Mouse (Mus musculus) embryo, embryonic 10.5 days (tissue): ENCODE data around the gene Zfp949.

Experiments
- DNase-seq: peaks from one replicate; pipeline ENCODE4 v3.0.0-alpha.2; 2015; ENCODE audit warnings: low spot score

Zfp949 gene

DNA sequence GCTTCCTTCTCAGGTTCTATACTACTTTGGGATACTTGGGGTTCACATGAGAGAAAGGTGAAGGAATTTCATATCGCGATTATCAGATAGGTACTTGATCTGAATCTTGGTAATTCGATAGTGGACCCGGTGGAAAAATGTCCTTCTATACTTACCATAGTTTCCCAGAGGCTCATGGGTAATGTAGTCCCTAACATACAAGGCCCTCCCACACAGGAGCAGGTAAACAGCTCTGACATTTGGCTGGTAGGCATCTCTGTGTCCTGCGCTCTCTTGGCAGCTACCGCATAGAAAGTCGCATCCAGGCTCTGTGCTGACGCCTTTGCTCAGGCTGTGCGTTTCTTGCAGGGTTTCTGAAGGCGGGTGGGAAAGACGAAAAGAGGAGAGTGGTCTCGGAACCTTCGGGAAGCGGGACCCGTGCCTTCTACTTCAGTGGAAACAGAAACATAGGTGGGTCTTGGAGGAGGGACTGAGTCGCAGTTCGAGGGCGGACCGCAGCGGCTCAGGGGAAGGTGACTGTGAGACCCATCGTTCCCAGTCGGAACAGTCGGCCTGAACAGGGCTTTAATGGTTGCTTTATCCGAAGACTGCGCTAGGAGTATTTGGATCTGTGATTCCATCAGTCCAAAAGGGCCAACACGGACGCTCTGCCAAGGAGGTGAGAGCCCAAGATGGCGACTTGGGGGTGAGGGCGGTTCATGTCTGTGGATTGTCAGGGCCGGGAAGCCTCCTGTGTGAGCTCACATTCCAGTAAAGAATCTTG, at the start of gene Zfp949:
Zfp949 (plus strand) TSS at position 170 of the 763 bp plus-strand sequence.
- peak; percentile 95 for DNase-seq

DNA sequence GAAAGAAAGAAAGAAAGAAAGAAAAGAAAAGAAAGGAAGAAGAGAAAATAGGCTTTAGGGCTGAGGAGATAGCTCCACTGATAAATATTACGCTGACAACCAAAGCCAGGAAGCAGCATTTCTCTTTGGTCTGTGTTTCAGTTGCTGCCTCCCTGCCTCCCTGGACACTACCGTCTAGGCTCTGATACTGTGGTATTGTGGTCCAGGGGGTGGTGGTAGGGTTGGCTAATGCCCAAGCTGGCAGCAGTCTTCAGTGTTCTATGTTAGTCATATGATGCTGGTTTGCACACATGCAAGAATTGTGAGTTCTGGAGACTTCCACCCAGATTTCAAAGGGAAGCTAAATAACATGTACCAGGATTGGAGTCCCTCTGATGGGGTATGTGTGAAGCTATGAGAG, 47.7 kb upstream of the Zfp949 start:
- no peak for DNase-seq

DNA sequence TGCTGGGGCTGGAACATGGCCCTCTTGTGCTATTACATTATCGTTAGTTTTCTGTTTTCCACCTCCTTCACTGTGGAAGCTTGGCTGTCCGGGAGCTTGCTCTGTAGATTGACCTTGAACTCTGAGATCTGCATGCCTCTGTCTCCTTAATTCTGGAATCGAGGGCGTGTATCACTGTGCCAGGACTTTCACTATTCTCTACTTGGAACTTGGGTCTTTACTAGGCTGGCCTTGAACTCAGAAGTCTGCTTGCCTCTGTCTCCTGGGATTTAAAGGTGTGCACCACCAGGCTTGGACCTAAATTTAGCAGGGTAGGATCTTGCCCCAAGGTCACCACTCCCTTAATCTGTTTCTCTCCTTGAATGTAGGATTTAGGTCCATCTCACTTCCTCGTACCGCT, 46.0 kb upstream of the Zfp949 start:
- no peak for DNase-seq

DNA sequence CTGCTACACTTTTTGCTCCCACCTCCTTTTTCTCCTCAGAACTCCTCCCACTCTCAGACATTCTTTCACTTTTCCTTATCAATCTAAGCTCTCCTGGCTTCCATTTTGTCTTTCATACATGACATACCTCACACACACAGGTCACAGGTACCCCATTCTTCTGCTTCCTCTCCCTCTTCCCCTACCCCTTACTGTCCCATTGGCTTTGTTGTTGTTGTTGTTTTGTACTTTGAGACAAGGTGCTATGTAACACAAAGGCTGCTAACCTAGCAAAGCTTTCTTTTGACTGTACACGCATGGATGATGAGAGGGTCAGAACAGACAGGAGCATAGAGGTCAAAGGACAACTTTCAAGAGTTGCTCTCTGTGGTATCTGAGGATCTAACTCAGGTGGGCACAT, 32.3 kb upstream of the Zfp949 start:
- no peak for DNase-seq

DNA sequence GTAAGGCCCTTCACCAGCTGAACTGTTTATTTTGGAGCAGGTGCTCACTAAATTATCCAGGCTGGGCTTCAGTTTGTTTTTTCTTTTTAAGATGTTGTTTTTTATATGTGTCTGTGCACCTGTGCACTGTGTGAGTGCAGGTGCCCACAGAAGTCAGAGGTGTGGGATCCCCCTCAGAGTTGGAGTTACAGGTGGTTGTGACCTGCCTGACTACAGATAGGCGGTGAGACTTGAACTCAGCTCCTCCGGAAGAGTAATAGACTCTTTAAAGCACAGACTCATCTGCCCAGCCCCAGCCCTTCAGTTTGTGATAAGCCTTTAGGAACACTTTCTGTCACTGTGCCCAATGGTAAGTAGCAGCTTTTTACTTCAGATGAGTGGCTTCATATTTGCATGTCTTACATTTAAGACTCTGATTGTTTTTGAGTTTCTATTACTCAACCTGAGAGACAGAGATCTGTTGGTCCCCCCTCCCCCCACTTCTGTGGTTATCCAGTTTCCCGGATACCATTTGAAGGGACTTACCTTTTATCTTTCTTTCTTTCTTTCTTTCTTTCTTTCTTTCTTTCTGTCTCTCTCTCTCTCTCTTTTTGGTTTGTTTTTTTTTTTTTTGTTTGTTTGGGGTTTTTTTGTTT, 31.3 kb upstream of the Zfp949 start:
- no peak for DNase-seq

DNA sequence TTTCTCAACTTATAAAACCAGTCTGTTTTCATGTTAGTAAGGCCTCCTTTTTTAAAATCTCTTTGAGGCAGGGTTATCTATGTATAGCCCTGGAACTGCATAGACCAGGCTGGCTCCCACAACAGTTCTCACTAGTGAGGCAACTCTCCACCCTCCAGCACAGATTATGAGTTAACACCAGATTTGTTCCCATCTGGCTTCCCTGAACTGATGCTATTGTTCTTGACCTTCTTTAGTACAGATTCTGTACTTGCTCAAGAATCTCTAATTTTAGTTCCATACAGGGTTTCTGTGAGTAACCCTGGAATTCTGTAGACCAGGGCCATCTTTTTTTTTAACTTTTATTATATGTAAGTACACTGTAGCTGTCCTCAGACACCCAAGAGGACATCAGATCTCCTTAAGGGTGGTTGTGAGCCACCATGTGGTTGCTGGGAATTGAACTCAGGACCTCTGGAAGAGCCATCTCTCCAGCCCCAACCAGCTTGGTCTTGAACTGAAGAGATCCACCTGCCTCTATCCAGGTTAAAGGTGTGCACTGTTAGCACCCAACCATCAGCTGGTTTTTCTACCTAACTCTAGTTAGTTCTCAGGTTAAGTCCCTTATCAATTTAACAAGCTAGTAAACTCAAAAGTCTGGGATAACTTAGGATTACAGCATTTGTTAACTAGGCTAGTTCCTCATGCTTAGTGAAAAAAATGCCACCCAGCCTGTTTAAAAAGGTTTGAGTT, 28.3 kb upstream of the Zfp949 start:
- peak; percentile 38 for DNase-seq

DNA sequence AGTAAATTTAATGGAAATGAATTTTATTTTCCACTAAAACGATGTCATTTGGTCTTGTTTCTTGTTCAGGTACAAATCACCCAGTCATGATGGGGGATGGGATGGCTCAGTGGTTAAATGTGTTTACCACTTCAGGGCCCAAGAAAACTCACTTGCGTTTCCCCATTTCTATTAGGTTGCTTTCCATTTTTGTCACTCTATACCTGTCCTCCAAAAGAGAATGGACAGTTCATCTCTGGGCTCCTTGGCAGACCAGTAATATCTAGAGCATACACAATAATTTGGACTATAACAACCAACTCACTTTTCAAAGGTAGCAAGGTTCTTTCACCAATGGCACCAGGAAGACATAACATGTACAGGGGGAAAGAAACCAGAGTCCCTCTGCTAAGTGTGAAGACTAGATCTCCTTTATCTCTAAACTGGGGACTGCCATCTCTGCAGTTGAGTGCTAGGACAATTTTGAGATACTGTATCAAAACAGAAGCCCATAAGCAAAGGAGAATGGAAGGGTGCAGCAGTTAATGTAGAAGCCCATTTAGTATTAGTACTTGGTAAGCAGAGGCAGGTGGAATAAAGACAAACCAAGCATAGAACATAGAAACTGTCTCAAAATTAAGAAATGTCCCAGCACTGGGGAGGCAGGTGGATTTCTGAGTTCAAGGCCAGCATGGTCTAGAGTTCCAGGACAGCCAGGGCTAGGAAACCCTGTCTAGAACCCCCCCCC, 27.5 kb upstream of the Zfp949 start:
- DNase-seq, result peak; percentile 23

DNA sequence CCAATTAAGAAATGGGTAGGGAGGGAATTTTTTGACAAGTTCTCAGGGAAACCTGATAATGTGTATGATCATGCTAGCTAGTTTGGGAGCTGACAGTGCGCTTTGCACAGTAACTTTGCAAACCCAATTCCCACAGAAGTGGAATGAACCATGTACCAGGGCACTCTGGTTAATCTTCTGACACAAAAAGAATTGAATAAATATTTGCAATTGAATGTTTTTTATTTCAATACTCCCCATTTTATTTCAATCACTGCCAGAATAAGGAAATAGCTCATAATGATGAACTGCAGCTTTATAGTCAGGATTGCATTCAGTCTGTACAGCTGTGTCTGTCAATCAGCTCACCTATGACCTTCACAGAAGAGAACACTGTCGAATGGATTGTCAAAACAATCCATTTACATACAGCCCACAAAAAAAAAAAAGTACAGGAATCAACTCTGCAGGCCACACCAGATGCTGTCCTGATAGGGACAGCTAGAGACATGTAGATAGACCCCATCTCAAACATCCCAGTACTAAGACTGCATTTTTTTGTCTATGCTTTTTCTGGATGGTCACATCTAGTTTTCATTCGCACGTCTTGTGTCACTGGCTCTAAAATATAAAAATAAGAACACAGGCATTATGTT, 26.9 kb upstream of the Zfp949 start:
- no peak for DNase-seq

DNA sequence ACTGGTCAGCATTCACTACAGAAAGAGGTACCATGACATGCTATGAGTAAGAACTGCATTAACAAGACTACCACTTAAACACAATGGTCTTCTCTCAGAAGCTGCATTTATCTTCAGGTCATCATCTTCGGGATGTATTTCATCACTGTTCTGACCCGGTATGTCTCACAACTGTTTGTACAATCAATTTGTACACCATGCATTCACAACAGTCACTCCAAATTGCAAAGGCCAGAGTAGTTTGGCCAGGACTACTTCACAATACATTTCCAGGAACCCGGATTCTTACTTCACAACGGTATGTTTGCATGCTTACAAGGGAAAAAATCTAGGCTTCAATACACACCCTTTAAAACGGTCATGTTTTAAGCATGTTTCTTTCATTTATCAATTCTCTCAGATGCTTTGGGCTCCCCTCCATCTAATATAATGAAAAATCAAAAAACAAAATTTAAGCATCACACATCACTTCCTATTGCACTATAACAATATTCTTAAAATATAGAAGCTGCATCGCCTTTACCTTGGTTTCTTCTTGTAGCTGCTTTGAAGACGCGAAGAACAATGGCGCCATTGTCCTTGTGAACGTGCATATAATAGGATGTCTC, 25.8 kb upstream of the Zfp949 start:
- DNase-seq, result peak; percentile 29

DNA sequence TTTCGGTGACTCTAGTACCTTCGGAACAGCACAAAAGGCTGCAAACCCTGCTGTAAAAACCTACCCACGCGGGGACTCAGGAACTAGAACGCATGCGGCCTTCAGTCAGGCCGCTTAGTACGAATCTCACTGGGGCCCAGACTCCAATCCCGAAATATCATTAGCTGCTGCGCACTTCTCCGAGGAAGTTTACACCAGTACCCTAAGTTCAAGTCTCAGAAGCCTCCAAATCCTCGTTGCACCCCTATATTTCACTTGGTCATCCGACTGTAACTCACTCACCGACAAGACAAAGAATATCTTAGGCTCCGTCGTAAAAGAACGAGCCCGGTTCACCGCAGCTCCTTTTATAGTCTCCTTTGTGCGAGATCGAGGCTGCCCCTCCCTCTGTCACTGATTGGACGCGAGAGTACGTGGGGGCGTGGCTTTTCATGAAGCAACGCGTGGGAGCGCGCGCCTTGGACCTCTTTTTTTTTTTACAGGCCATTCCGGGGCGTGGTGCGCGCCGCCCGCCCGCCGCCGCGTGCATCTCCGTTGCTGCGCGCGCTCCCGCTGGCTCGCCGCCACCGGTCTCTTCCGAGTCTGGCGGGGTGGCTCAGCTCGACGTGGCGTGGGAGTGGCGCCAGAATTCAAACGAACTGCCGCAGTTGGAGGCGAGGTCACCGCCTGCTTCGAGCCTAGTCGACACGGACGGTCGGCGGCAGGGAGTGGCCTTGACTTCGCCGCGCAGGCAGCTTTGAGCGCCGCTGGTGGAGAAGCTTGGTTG, 25.1 kb upstream of the Zfp949 start:
- DNase-seq, result peak; percentile 100

DNA sequence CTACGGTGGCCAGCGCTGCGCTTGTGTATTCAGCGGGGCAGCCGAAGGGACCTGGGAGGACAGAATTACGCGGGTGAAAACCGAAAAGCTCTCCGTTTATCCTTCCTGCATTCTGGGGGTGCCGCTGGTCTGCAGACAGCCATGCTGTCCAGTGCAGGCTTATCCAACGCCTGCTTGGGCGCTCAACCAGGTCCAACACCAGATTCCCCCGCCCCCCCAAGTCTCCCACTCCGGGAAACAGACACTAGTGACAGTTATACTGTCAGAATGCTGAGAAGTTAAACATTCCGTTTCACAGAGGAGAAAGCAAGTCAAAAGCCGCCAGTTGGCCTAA, 24.5 kb upstream of the Zfp949 start:
- no peak for DNase-seq

DNA sequence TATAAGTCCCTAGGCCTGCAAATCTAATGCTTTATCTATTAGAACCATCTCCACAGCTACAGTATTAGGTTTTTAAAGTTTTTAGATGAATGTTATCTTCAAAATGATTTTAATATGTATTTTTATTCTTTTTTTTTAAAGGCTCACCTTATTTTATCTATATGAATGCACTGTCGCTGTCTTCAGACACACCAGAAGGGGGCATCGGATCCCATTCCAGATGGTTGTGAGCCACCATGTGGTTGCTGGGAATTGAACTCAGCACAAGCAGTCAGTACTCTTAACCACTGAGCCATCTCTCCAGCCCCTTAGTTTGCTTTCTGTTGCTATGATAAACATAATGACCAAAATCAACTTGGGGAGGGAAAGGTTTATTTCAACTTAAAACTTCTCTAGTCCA, 23.5 kb upstream of the Zfp949 start:
- no peak for DNase-seq

DNA sequence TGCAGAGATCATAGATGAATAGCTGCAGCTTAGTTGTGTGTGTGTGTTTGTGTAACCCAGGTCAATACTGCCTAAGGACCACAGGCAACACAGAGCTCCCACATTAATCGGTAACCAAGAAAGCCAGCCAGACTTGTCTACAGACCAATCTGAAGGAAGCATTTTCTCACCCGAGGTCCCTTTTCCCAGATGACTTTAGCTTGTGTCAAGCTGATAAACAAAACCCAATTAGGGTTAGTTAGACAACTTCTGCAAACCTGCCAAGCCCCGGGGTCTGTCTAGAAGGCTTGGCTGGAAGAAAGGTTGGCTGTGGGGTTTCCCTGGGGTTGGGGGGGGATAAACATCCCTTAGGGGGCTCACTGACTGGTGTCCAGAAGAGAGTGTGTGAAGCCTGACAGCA, 23.0 kb upstream of the Zfp949 start:
- no peak for DNase-seq

DNA sequence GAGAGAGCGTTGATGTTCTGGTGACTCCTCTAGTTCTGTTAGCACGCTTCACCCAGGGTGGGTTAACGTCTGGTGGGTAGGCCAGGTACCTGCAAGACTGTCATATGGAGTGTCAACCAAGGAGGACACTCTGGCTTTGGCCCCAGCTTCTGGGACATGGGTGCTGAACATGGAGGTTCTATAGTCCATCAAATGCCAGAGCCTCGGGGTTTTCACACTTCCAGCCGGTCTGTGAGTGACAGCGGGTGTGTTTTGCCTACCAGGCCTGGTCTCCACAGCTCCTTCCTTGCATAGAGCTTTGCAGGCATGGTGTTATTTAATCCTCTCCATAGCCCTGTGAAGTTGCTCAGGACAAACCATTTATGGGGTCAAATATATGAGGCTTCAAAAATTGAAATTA, 22.5 kb upstream of the Zfp949 start:
- no peak for DNase-seq

DNA sequence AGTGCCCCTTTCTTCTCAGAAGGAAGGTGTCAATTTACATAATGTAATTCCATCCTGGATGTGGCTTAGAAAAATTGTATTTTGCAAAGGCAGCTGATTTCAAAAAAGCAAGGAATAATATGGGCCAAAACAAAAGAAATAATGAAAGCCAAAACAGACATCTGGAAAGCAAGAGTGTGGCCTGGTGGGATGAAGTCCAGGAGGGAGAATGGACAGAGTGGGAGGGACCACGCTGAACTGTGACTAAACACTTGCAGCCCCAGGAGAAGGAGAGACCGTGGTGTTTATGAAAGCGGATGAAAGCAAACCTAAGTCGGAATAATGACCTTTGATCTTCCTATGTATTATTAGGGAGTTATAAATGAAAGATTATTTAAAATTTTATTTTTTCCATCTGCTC, 19.9 kb upstream of the Zfp949 start:
- DNase-seq, result no peak

DNA sequence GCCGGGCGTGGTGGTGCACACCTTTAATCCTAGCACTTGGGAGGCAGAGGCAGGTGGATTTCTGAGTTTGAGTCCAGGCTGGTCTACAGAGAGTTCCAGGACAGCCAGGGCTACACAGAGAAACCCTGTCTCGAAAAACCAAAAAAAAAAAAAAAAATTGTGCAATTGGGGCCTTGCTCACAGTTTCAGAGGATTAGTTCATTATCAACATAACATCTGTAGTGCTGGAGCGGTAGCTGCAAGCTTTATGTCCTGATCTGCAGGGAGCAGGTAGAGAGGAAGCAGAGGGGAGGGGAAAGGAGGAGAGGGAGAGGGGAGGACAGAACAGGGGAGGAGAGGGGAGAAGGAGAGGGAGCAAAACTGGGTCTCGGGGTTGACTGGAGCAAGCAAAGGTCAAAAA, 19.1 kb upstream of the Zfp949 start:
- DNase-seq, result no peak

DNA sequence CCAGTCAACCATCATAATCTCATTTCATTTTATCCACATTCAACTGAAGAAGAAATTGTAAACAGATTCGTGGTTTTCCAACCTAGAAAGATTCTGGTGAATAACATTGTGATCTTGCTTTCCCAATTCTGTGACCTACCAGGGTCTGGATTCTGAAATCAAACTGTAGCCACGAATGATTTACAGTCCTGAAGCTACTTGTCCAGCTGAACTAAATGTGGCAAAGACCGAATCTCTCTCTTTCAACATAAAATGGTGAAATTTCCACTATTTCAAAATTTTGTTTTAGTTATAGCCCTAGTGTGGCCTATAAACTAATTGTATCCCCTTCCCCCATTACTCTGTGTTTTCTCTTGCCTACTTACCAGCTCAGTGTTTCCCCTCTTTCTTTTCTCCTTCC, 18.2 kb upstream of the Zfp949 start:
- DNase-seq, result no peak

DNA sequence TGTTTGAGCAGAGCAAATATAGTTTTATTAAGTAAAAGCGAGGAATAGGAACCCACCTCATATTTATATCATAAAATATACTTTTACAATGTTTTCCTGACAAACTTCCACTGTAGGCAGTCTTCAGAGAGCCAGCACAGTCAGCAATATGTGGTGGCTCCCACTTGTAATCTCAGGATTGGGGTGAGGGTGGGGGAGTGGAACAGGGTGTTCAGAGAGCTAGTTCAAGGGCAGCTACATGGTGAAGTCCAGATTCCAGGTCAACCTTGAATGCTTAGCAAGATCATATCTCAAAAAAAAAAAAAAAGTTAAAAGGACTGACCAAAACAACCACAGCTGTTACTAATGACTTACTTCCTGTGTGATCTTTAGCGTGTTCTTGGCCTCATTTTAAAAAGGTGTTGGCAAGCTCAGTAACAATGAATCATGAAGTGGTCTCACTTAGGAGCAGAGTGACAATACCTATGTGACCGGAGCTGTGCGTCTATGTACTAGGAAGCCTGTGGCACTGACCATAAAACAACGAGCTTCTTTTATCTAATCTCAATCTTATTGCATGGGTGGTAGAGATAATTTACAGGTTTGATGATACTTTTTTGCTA, 17.7 kb upstream of the Zfp949 start:
- DNase-seq, result no peak

DNA sequence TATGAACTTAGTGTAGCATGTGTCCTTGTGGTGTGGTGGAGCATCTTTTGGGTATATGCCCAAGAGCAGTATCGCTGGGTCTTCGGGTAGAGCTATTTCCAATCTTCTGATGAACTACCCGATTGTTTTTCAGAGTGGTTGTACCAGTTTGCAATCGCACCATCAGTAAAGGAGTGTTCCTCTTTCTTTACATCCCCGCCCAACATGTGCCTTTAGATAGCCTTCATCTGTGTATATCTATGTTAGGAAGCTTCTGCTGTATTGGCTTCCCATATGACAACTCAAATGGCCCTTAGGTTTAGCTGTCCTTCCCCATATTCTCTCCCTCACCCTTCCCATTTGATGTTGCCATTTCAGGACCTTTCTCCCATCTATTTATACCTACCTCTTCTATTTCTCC, 13.7 kb upstream of the Zfp949 start:
- DNase-seq, result no peak

DNA sequence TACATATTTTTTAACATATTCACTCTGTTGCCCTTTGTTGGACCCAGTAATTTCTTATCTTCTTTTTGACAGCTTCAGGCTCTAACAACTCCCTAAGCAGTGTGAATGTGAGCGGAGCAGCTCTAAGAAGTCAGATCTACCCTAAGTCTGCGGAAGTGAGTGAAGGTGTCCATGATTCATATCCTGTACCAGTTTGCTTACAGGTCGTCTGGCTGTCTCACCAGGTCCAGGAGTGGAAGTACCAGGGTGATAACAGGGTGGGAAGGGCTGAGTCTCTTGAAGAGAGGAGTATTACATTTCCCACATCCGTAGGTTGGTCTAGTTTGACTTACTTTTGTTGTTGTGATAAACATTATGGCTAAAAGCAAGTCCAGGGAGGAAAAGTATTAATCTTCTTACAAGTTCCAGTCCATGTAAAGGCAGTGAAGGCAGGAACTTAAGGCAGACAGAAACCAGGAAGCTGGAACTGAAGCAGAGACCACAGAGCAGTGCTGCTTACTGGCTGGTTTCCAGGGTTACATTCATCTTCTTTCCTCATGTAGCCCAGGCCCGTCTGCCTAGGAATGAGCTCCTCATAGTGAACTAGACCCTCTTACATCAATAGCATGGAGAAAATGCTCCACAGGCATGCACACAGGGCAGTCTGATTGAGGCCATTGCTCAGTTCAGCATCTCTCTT, 8.1 kb upstream of the Zfp949 start:
- DNase-seq, result no peak
